Mouse (Mus musculus): ENCODE measurements at regions not wholly inside any gene's neighbourhood (a gene's known extent, or its start where the extent isn't known, plus 50 kb on each side); places are given as distances from the start of the nearest gene placed in this dataset.

DNA sequence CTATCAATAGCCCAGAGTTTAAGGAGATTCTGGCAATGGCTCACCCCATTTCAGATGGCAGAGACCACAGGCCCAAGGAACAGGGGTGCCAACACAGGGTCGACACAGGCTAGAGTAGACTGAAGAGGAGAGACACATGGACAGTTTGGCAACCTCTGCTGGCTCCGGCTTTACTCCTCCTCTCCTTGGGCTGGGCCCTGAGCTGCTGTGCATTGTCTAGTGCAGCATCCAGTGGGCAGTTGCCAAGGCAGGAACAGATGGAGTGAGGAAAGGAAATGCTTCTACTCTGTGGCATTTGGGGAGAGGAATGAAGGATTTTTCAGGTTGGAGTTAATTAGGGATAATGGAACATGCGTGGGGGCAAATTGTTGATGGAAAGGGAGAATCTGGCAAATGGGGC, 151.0 kb upstream of the 1700012A03Rik start:
- no peak for TF ChIP-seq CTCF (IDR thresholded peaks at IDR 0.05; ENCODE audit: extremely low read depth, insufficient read depth, insufficient read length, insufficient replicate concordance)
- no peak for TF ChIP-seq POLR2A (IDR thresholded peaks at IDR 0.05; ENCODE audit: low read depth, low read length)

Measured in spleen, adult 2 months (tissue).